Mouse (Mus musculus) intestine, postnatal 0 days (tissue): Measurements from ENCODE around the gene Sh3pxd2a. TPM values are rescaled to one million over a fixed set of nuclear protein-coding genes. Genes with fewer than 3 reads are reported as not detected.
A peak's percentile ranks its signal among the peaks of the same experiment; 100 is the strongest.

Source experiments
- ATAC-seq: fragments of 200-750 bp; cut with Nextera tagmentation; 2 replicates; pipeline ENCODE4 v1.8.0; 2017; ENCODE audit warnings: mild to moderate bottlenecking, moderate TSS enrichment, moderate library complexity
- H3K27ac ChIP-seq: fragments of 300-500 bp; sonication (generic); 2 replicates; pipeline ENCODE4 v1.5.1; 2014; ENCODE audit warnings: mild to moderate bottlenecking, low read depth, low read length, moderate library complexity
- H3K27me3 ChIP-seq: fragments of 300-500 bp; sonication (generic); replicated peaks from 2 replicates; pipeline ENCODE4 v1.6.1; 2014; ENCODE audit warnings: low read length, mixed read lengths; ENCODE audit not compliant: control insufficient read depth, insufficient read depth
- H3K36me3 ChIP-seq: fragments of 300-500 bp; sonication (generic); 2 replicates; pipeline ENCODE4 v1.6.1; 2014; ENCODE audit warnings: mild to moderate bottlenecking, moderate library complexity; ENCODE audit not compliant: control insufficient read depth, insufficient read depth
- H3K4me1 ChIP-seq: fragments of 300-500 bp; sonication (generic); replicated peaks from 2 replicates; pipeline ENCODE4 v1.6.1; 2014; ENCODE audit warnings: antibody characterized with exemption, low read length, mixed read lengths; ENCODE audit not compliant: control insufficient read depth, insufficient read depth
- H3K4me2 ChIP-seq: fragments of 300-500 bp; sonication (generic); replicated peaks from 2 replicates; pipeline ENCODE4 v1.6.1; 2014; ENCODE audit warnings: low read depth, mild to moderate bottlenecking, moderate library complexity
- H3K4me3 ChIP-seq: fragments of 300-500 bp; sonication (generic); 2 replicates; pipeline ENCODE4 v1.5.1; 2014; ENCODE audit warnings: low read depth, low read length
- H3K9ac ChIP-seq: fragments of 300-500 bp; sonication (generic); 2 replicates; pipeline ENCODE4 v1.6.1; 2014; ENCODE audit warnings: mild to moderate bottlenecking, low read depth, low read length
- H3K9me3 ChIP-seq: fragments of 300-500 bp; sonication (generic); 2 replicates; pipeline ENCODE4 v1.6.1; 2016; ENCODE audit warnings: mixed run types; ENCODE audit not compliant: control insufficient read depth
- CTCF ChIP-seq: sonication (generic); IDR thresholded peaks from 2 replicates; pipeline ENCODE4 v1.5.1; 2016; ENCODE audit warnings: low read depth, mild to moderate bottlenecking, control low read depth, antibody characterized with exemption, moderate library complexity
- WGBS: fragments of 180-500 bp; shearing (Covaris S2); extraction: QIAGEN DNeasy Blood & Tissue Kit; methylation state at CpG from one replicate; pipeline ENCODE4 v1.1.7; 2014; 5-methylcytosine and 5-hydroxymethylcytosine counted together
- polyA plus RNA-seq: library from polyadenylated mRNA; unstranded; fragments of >200 nt; fragmentation: Nextera tagmentation; extraction: Ambion mirVana; gene quantifications from 2 replicates; pipeline ENCODE4 v1.2.1, GENCODE M21; 2015

Gene Sh3pxd2a
- polyA plus RNA-seq, 1 experiment from 2014 or later, result 2.2 TPM

GRCm38 (mm10) chr19:47510473-47511293 lies 46.5 kb upstream of the Sh3pxd2a start:
- Histone ChIP-seq H3K4me2 (no peak overlapping the region), H3K36me3 (peaks cover 7% of the 10 kb centered on the region; the same call in 1 of the 2 replicates), H3K9me3 (no peaks in the 10 kb centered on the region), H3K27me3 (no peaks in the 10 kb centered on the region), H3K27ac (peak overlapping the region; percentile 65), H3K4me3 (no peak overlapping the region), H3K4me1 (peaks cover 8% of the 10 kb centered on the region; the same call in 1 of the 2 replicates), H3K9ac (no peak overlapping the region)
- WGBS, result 63% methylated on average over 25 of the region's 25 CpGs
- ATAC-seq, result no peak
- no peak for TF ChIP-seq CTCF

GRCm38 (mm10) chr19:47510135-47510472 lies 45.9 kb upstream of the Sh3pxd2a start:
- no peak for ATAC-seq
- no peaks in the 10 kb centered on the region for H3K27me3 ChIP-seq
- no peak for TF ChIP-seq CTCF
- WGBS, result 63% methylated on average over 7 of the region's 7 CpGs
- H3K27ac ChIP-seq, result peak overlapping the region; percentile 79
- H3K4me2 ChIP-seq, result no peak overlapping the region
- no peaks in the 10 kb centered on the region for H3K9me3 ChIP-seq
- H3K9ac ChIP-seq, result no peak overlapping the region
- H3K36me3 ChIP-seq, result peaks cover 7% of the 10 kb centered on the region; the same call in 1 of the 2 replicates
- peaks cover 8% of the 10 kb centered on the region; the same call in 1 of the 2 replicates for H3K4me1 ChIP-seq
- H3K4me3 ChIP-seq, result no peak overlapping the region

GRCm38 (mm10) chr19:47508771-47509281 lies 44.6 kb upstream of the Sh3pxd2a start:
- WGBS, result 18% methylated on average over 5 of the region's 5 CpGs
- H3K27me3 ChIP-seq, result no peaks in the 10 kb centered on the region
- H3K4me1 ChIP-seq, result peaks cover 8% of the 10 kb centered on the region; the same call in 1 of the 2 replicates
- H3K27ac ChIP-seq, result peak overlapping the region; percentile 79
- peak overlapping the region; percentile 51 for H3K4me2 ChIP-seq
- TF ChIP-seq CTCF, result no peak
- peak; percentile 84 for ATAC-seq
- H3K36me3 ChIP-seq, result no peaks in the 10 kb centered on the region
- no peak overlapping the region for H3K4me3 ChIP-seq
- H3K9me3 ChIP-seq, result no peaks in the 10 kb centered on the region
- no peak overlapping the region; the same call in 1 of the 2 replicates for H3K9ac ChIP-seq

- no peak overlapping the region for H3K9ac ChIP-seq
- ATAC-seq, result peak; percentile 51
- peaks cover 8% of the 10 kb centered on the region; the same call in 1 of the 2 replicates for H3K4me1 ChIP-seq
- no peak overlapping the region for H3K4me3 ChIP-seq
- no peaks in the 10 kb centered on the region for H3K27me3 ChIP-seq
- no peaks in the 10 kb centered on the region for H3K9me3 ChIP-seq
- H3K36me3 ChIP-seq, result no peaks in the 10 kb centered on the region
- TF ChIP-seq CTCF, result no peak
- WGBS, result 32% methylated on average over 3 of the region's 3 CpGs
- peak overlapping the region; percentile 51 for H3K4me2 ChIP-seq
- peak overlapping the region; percentile 79 for H3K27ac ChIP-seq
Measured at GRCm38 (mm10) chr19:47508191-47508590, 44.0 kb upstream of the Sh3pxd2a start.

- TF ChIP-seq CTCF, result peak; percentile 96
- no peak for ATAC-seq
- Histone ChIP-seq H3K9me3 (no peaks in the 10 kb centered on the region), H3K4me2 (peak overlapping the region; percentile 51), H3K36me3 (no peaks in the 10 kb centered on the region), H3K27me3 (no peaks in the 10 kb centered on the region), H3K4me1 (peaks cover 8% of the 10 kb centered on the region; the same call in 1 of the 2 replicates), H3K4me3 (no peak overlapping the region), H3K27ac (peak overlapping the region; percentile 79), H3K9ac (no peak overlapping the region)
- WGBS, result 48% methylated on average over 27 of the region's 27 CpGs
Measured at GRCm38 (mm10) chr19:47507128-47508121, 43.2 kb upstream of the Sh3pxd2a start.
